Mouse (Mus musculus): ENCODE measurements around the gene Ppp2r5e.
"Not testable (repeated sequence)": the region's sequence is repeated elsewhere in the genome, so short reads cannot be mapped to it uniquely, and the experiment has no call there.

Ppp2r5e gene

GRCm38 (mm10) chr12:75492148-75492547 lies 103.9 kb downstream of the Ppp2r5e start:
- not testable (repeated sequence) for DNase-seq (ENCODE audit: low spot score in 2 of 2)

- DNase-seq (ENCODE audit: low spot score in 2 of 2): no peak
Observed at GRCm38 (mm10) chr12:75487500-75487899, 108.5 kb downstream of the Ppp2r5e start.

- no peak for DNase-seq (ENCODE audit: low spot score in 2 of 2)
Observed at GRCm38 (mm10) chr12:75486568-75487286, 109.3 kb downstream of the Ppp2r5e start.

GRCm38 (mm10) chr12:75482781-75483180 lies 113.3 kb downstream of the Ppp2r5e start:
- DNase-seq (ENCODE audit: low spot score in 2 of 2): no peak

GRCm38 (mm10) chr12:75482015-75482414 lies 114.0 kb downstream of the Ppp2r5e start:
- DNase-seq (ENCODE audit: low spot score in 2 of 2): no peak

- no peak for DNase-seq (ENCODE audit: low spot score in 2 of 2)
Observed at GRCm38 (mm10) chr12:75480031-75480430, 116.0 kb downstream of the Ppp2r5e start.

- DNase-seq (ENCODE audit: low spot score in 2 of 2): no peak
Observed at GRCm38 (mm10) chr12:75479375-75479898, 116.6 kb downstream of the Ppp2r5e start.

- DNase-seq (ENCODE audit: low spot score in 2 of 2): no peak
Observed at GRCm38 (mm10) chr12:75478596-75478995, 117.4 kb downstream of the Ppp2r5e start.

GRCm38 (mm10) chr12:75478117-75478516 lies 117.9 kb downstream of the Ppp2r5e start:
- DNase-seq (ENCODE audit: low spot score in 2 of 2): no peak

- DNase-seq (ENCODE audit: low spot score in 2 of 2): no peak
Observed at GRCm38 (mm10) chr12:75473021-75473420, 123.0 kb downstream of the Ppp2r5e start.

GRCm38 (mm10) chr12:75472107-75472506 lies 123.9 kb downstream of the Ppp2r5e start:
- no peak for DNase-seq (ENCODE audit: low spot score in 2 of 2)

GRCm38 (mm10) chr12:75467814-75468213 lies 128.2 kb downstream of the Ppp2r5e start:
- DNase-seq (ENCODE audit: low spot score in 2 of 2): no peak

GRCm38 (mm10) chr12:75467127-75467526 lies 128.9 kb downstream of the Ppp2r5e start:
- DNase-seq (ENCODE audit: low spot score in 2 of 2): no peak

GRCm38 (mm10) chr12:75466206-75466605 lies 129.8 kb downstream of the Ppp2r5e start:
- no peak for DNase-seq (ENCODE audit: low spot score in 2 of 2)

GRCm38 (mm10) chr12:75464016-75464769 lies 131.9 kb downstream of the Ppp2r5e start:
- DNase-seq (ENCODE audit: low spot score in 2 of 2): peak; percentile 65 to 71

- DNase-seq (ENCODE audit: low spot score in 2 of 2): no peak
Observed at GRCm38 (mm10) chr12:75460561-75460960, 135.5 kb downstream of the Ppp2r5e start.

- DNase-seq (ENCODE audit: low spot score in 2 of 2): no peak
Observed at GRCm38 (mm10) chr12:75459656-75460055, 136.4 kb downstream of the Ppp2r5e start.

- no peak for DNase-seq (ENCODE audit: low spot score in 2 of 2)
Observed at GRCm38 (mm10) chr12:75453441-75453840, 142.6 kb downstream of the Ppp2r5e start.

- DNase-seq (ENCODE audit: low spot score in 2 of 2): no peak
Observed at GRCm38 (mm10) chr12:75453027-75453426, 143.0 kb downstream of the Ppp2r5e start.

- DNase-seq (ENCODE audit: low spot score in 2 of 2): no peak
Observed at GRCm38 (mm10) chr12:75450592-75450991, 145.5 kb downstream of the Ppp2r5e start.

- DNase-seq (ENCODE audit: low spot score in 2 of 2): no peak
Observed at GRCm38 (mm10) chr12:75450011-75450410, 146.0 kb downstream of the Ppp2r5e start.

- no peak for DNase-seq (ENCODE audit: low spot score in 2 of 2)
Observed at GRCm38 (mm10) chr12:75449475-75449966, 146.5 kb downstream of the Ppp2r5e start.

- peak; percentile 70 to 74 for DNase-seq (ENCODE audit: low spot score in 2 of 2)
Observed at GRCm38 (mm10) chr12:75448921-75449320, 147.1 kb downstream of the Ppp2r5e start.
